Mouse (Mus musculus) ES-E14 (cell line): ENCODE results near the gene Rbm34. TPM values are rescaled to one million over a fixed set of nuclear protein-coding genes. Genes with fewer than 3 reads are reported as not detected.

Experiments used
- DNase-seq: peaks from one replicate; pipeline ENCODE4 v3.0.0-alpha.2; 2013; ENCODE audit warnings: low read depth, low spot score
- H3K27ac ChIP-seq: 2 replicates; pipeline ENCODE4 v1.5.1; 2012; ENCODE audit warnings: low read depth, mild to moderate bottlenecking, low read length, moderate library complexity, mixed read lengths; ENCODE audit not compliant: poor library complexity, insufficient read depth, severe bottlenecking
- H3K36me3 ChIP-seq: 2 replicates; pipeline ENCODE4 v1.6.1; 2012; ENCODE audit warnings: mild to moderate bottlenecking, low read length, moderate library complexity, mixed read lengths; ENCODE audit not compliant: control insufficient read depth, poor library complexity, insufficient read depth, severe bottlenecking
- H3K4me1 ChIP-seq, 2 experiments: fragments of 150-350 bp in 1 of 2; sonication (generic) in 1 of 2; 2 replicates each; pipeline ENCODE4 v1.6.1; 2012; ENCODE audit warnings: low read length in 2 of 2, mild to moderate bottlenecking in 1 of 2, mixed read lengths in 1 of 2; ENCODE audit not compliant: control insufficient read depth in 2 of 2, insufficient read depth in 2 of 2, poor library complexity in 1 of 2
- H3K4me3 ChIP-seq, 2 experiments: fragments of 150-350 bp in 1 of 2; sonication (generic) in 1 of 2; 2 replicates each; pipeline ENCODE4 v1.5.1; 2012; ENCODE audit warnings: low read length in 2 of 2, low read depth in 1 of 2, mild to moderate bottlenecking in 1 of 2, mixed read lengths in 1 of 2; ENCODE audit not compliant: insufficient read depth in 1 of 2, poor library complexity in 1 of 2, severe bottlenecking in 1 of 2
- H3K9ac ChIP-seq: 2 replicates; pipeline ENCODE4 v1.6.1; 2012; ENCODE audit warnings: low read depth, mild to moderate bottlenecking, low read length, mixed read lengths; ENCODE audit not compliant: poor library complexity, insufficient read depth, severe bottlenecking
- H3K9me3 ChIP-seq: fragments of 150-350 bp; sonication (generic); 2 replicates; pipeline ENCODE4 v1.6.1; 2012; ENCODE audit warnings: low read depth, mild to moderate bottlenecking, low read length; ENCODE audit not compliant: control insufficient read depth, insufficient read depth
- CHD2 ChIP-seq: IDR thresholded peaks from 2 replicates; pipeline ENCODE4 v1.6.1; 2014; ENCODE audit warnings: mild to moderate bottlenecking, low read depth, low read length, inconsistent platforms
- HCFC1 ChIP-seq: IDR thresholded peaks from 2 replicates; pipeline ENCODE4 v1.6.1; 2012; ENCODE audit warnings: low read length, inconsistent platforms, borderline replicate concordance; ENCODE audit not compliant: insufficient read depth
- MAFK ChIP-seq: IDR thresholded peaks from 2 replicates; pipeline ENCODE4 v1.6.1; 2014; ENCODE audit warnings: mild to moderate bottlenecking, low read depth, low read length, inconsistent platforms; ENCODE audit not compliant: insufficient read depth
- ZC3H11A ChIP-seq: IDR thresholded peaks from 2 replicates; pipeline ENCODE4 v1.6.1; 2012; ENCODE audit warnings: low read depth, mild to moderate bottlenecking, inconsistent platforms, low read length, borderline replicate concordance
- ZNF384 ChIP-seq: IDR thresholded peaks from 2 replicates; pipeline ENCODE4 v1.6.1; 2012; ENCODE audit warnings: low read depth, low read length, inconsistent platforms
- in situ Hi-C, 2 experiments: fragments of 600-800 bp; cut with MboI; formaldehyde crosslinking; loops; one replicate each; pipeline ENCODE4 v1.15.1; 2025; ENCODE audit warnings: low sequenced_read_pairs in 2 of 2, inconsistent platforms in 1 of 2; ENCODE audit not compliant: unreplicated experiment in 2 of 2
- total RNA-seq: library from RNA; depleted of rRNA; stranded (reverse); fragments of 300-350 nt; gene quantifications from 2 replicates; pipeline ENCODE4 v1.2.3, GENCODE M21; 2012

Gene Rbm34
- total RNA-seq, 1 experiment: 32.5 TPM

- no peak overlapping the region for H3K27ac ChIP-seq
- H3K9ac ChIP-seq: no peak overlapping the region
- peaks cover 0 to 16% of the 10 kb centered on the region in 2 experiments; a peak in 1 of 4 replicates for H3K4me1 ChIP-seq
- no peak for DNase-seq
- H3K9me3 ChIP-seq: no peaks in the 10 kb centered on the region
- in situ Hi-C loops: no loop called here
- TF ChIP-seq ZC3H11A: no peak
- no peak for TF ChIP-seq HCFC1
- TF ChIP-seq ZNF384: no peak
- TF ChIP-seq CHD2: no peak
- no peak for TF ChIP-seq MAFK
- peaks cover 36% of the 10 kb centered on the region for H3K36me3 ChIP-seq
- no peak overlapping the region for H3K4me3 ChIP-seq
Observed at GRCm38 (mm10) chr8:126927058-126927457, 43.8 kb downstream of the Rbm34 start.

GRCm38 (mm10) chr8:126922981-126923380 lies 47.9 kb downstream of the Rbm34 start:
- H3K36me3 ChIP-seq: peaks cover 9% of the 10 kb centered on the region; the same call in 1 of the 2 replicates
- H3K9ac ChIP-seq: no peak overlapping the region
- H3K4me3 ChIP-seq: no peak overlapping the region
- TF ChIP-seq ZNF384 (no peak), MAFK (no peak), HCFC1 (no peak), CHD2 (no peak)
- peaks cover 0 to under 1% of the 10 kb centered on the region in 2 experiments; a peak in 2 of 4 replicates for H3K4me1 ChIP-seq
- in situ Hi-C loops: no loop called here
- H3K27ac ChIP-seq: no peak overlapping the region
- H3K9me3 ChIP-seq: no peaks in the 10 kb centered on the region
- DNase-seq: no peak

DNA sequence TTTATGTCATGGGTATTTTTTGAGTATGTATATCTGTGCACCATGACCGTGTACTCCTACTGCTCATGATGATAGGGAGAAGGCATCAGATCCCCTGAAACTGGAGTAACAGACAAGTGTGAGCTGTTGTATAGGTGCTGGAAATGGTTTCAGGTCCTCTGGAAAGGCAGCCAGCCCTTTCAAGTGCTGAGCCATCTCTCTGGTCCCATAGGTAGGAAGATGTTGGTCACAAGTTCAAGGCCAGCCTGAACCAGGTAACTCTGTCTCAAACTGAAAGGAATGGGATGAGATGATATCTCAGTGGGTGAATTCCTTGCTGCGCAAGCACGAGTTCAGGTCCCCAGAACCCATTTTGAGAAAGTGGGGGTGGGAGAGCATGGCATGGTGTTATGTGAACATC lies 49.4 kb downstream of the Rbm34 start:
- TF ChIP-seq HCFC1 (no peak), ZC3H11A (no peak), CHD2 (no peak), ZNF384 (no peak), MAFK (no peak)
- H3K9ac ChIP-seq: no peak overlapping the region
- H3K36me3 ChIP-seq: peaks cover 3% of the 10 kb centered on the region; the same call in 1 of the 2 replicates
- no peak for DNase-seq
- no peak overlapping the region for H3K27ac ChIP-seq
- H3K4me1 ChIP-seq: no peaks in the 10 kb centered on the region; a peak in 1 of 4 replicates
- in situ Hi-C loops: no loop called here
- no peaks in the 10 kb centered on the region for H3K9me3 ChIP-seq
- H3K4me3 ChIP-seq: no peak overlapping the region

DNA sequence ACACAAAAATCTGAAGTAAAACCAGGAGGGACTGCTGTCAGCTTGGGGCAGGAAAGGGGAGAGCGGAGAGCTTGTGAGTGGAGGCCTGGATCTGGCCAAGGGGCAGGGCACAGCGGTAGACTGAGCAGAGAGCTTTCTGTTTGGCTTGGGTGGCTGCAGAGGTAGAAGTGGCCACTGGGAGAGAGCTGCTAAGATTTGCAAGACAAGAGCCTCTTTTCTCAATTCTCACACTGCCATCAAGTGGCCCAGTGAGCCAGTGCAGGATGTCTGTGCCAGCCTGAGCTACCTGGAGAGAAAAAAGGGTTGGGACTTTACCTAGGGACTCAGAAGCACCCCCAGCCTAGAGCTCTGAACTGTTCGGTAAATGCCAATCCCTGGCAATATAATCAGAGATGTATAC lies 50.0 kb downstream of the Rbm34 start:
- Histone ChIP-seq H3K4me1 (no peaks in the 10 kb centered on the region; a peak in 1 of 4 replicates), H3K4me3 (no peak overlapping the region), H3K36me3 (peaks cover 3% of the 10 kb centered on the region; the same call in 1 of the 2 replicates), H3K9me3 (no peaks in the 10 kb centered on the region), H3K9ac (no peak overlapping the region), H3K27ac (no peak overlapping the region)
- no peak for TF ChIP-seq HCFC1
- TF ChIP-seq ZC3H11A: peak; percentile 78; the same call in 1 of the 2 replicates
- in situ Hi-C loops: no loop called here
- peak; percentile 47 for DNase-seq

DNA sequence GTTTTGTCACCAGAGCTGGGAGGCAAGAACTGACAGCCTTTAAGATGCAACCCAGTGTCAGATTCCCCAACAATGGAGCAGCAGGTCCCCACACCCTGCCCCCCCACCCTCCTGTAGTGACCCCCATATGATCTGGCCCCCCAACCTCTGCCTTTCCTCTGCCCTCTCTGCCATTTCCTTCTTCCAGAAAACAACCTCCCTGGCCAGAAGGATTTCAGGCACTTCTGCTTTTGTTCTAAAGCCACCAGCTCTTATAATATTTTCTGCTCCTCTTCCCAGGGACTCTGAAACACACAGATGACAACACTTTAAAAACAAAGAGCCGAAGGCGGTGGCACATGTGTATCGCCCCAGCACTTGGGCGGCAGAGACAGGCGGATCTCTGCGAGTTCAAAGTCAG lies 50.5 kb downstream of the Rbm34 start:
- in situ Hi-C loops: no loop called here
- H3K36me3 ChIP-seq: peaks cover 3% of the 10 kb centered on the region; the same call in 1 of the 2 replicates
- H3K4me3 ChIP-seq: no peak overlapping the region
- H3K9ac ChIP-seq: no peak overlapping the region
- no peak overlapping the region for H3K27ac ChIP-seq
- no peaks in the 10 kb centered on the region; a peak in 1 of 4 replicates for H3K4me1 ChIP-seq
- DNase-seq: no peak
- TF ChIP-seq HCFC1 (no peak), CHD2 (no peak), MAFK (no peak), ZNF384 (no peak), ZC3H11A (no peak)
- no peaks in the 10 kb centered on the region for H3K9me3 ChIP-seq
